Mouse (Mus musculus): ENCODE measurements around the gene Hfe. TPM values are rescaled to one million over a fixed set of nuclear protein-coding genes. Genes with fewer than 3 reads are reported as not detected.
"Not testable (repeated sequence)": the region's sequence is repeated elsewhere in the genome, so short reads cannot be mapped to it uniquely, and the experiment has no call there.

The Hfe gene
- polyA plus RNA-seq, 1 experiment, result 4.4 TPM

DNA sequence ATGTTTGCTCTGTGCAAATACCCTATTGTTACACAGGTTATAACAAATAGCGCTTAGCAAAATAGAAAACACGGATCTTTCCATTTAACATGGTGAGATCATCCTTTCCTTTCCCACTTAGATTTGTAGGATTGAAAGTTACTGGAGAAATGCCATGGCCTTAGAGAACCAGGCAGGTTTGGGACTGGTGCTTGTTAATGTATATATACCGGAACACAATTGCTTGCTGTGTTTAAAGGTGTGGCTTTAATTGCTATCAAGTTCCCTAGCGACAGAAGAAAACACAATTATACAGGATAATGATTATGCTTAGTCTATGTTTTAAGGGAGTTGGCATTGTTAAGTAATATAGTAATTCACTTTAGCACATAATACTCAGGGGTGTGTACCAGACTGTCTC is 23.5 kb downstream of the Hfe start:
- DNase-seq (ENCODE audit: extremely low spot score in 1 of 2, low spot score in 1 of 2), result no peak

DNA sequence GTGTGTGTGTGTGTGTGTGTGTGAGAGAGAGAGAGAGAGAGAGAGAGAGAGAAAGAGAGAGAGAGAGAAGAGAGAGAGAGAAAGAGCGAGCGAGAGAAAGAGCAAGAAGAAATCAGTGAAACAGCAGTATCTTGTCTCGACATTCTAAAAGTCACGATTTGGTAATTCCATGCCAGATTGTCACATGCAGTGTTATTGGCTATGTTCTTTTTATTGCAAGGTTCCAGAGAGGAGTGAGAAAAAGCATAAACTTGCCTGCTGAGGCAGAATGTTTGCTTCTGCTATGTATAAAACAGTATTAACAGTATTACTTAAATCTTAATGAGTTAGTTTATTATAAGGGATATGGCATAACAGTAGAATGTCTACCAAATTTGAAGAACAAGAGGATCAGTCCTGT is 24.7 kb downstream of the Hfe start:
- DNase-seq (ENCODE audit: extremely low spot score in 1 of 2, low spot score in 1 of 2), result peak in 1 of 2 experiments; percentile 32

DNA sequence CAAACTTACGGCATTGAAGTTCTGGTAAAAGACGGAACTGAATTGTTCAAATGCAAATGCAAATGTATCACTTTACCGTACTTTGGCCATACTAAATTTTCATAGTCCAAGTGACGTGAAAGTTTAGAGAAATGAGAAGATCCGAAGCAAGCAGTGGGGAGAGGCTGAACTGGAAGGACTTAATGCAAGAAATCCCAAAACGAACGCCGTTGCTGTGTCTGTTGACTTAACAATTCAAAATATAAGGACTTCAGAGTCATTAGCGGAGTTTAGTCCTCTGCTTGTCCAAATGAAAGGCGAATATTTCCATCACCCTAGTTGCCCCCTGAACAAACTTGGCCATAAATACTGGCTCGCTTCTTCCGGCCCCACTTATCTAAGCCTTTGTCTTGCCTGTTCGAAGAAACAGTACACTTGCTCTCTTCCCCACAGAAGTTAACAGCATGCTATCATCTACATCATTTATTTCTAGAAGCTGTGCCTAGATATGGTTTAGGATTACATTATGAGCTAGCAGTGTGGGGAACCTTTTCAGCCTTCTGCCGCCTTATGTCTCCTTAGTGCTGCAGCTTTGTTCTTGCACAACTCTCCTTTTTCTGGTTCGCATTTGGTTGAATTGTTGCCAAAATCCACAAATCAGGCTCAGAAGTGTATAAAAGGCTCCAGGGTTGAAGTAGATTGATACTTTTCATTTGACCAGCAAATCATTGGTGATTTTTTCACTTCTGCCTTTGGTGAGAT is 25.4 kb downstream of the Hfe start:
- no peak for DNase-seq (ENCODE audit: extremely low spot score in 1 of 2, low spot score in 1 of 2)

DNA sequence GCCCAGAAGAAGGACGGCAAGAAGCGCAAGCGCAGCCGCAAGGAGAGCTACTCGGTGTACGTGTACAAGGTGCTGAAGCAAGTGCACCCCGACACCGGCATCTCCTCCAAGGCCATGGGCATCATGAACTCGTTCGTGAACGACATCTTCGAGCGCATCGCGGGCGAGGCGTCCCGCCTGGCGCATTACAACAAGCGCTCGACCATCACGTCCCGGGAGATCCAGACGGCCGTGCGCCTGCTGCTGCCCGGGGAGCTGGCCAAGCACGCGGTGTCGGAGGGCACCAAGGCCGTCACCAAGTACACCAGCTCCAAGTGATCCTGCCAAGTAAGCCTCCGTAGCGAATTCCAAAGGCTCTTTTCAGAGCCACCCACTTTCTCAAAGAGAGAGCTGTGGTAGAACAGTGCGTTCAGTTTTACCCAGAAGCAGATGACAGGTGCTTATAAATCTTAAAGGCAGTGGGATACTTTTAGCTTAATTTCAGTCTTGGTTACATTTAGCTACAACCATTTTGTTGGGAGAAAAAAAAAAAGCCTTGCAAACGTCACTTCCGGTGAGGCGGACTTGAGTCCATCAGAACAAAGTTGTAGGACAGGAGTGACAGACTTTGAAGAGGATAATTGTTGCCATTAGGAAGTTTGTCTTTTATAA is 26.2 kb downstream of the Hfe start:
- DNase-seq (ENCODE audit: extremely low spot score in 1 of 2, low spot score in 1 of 2), result peak in 1 of 2 experiments; percentile 66

DNA sequence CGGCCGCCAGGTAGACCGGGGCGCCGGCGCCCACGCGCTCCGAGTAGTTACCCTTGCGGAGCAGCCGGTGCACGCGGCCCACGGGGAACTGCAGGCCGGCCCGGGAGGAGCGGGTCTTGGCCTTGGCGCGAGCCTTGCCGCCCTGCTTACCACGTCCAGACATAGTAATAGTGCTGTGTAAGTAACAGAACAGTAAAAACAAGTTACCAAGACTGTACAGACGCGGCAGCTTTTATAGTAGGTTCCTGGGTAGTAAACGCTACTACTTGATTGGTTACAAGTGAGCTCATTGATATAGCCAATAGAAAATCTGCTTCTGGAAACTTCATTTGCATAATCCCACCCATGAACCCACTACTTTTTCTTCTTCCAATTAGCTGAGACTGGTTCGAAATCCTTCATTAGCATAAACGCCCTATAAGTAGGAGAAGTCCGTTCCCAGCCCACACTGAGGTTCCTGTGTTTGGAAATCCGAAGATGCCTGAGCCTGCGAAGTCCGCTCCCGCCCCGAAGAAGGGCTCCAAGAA is 26.8 kb downstream of the Hfe start, which contains the start of the genes Hist1h2ac and Hist1h2bc:
TSS of gene Hist1h2ac (minus strand) at position 194 of the 527 bp plus-strand sequence.
TSS of gene Hist1h2bc (plus strand) at position 445 of the 527 bp plus-strand sequence.
- peak; percentile 93 to 96 for DNase-seq (ENCODE audit: extremely low spot score in 1 of 2, low spot score in 1 of 2)

DNA sequence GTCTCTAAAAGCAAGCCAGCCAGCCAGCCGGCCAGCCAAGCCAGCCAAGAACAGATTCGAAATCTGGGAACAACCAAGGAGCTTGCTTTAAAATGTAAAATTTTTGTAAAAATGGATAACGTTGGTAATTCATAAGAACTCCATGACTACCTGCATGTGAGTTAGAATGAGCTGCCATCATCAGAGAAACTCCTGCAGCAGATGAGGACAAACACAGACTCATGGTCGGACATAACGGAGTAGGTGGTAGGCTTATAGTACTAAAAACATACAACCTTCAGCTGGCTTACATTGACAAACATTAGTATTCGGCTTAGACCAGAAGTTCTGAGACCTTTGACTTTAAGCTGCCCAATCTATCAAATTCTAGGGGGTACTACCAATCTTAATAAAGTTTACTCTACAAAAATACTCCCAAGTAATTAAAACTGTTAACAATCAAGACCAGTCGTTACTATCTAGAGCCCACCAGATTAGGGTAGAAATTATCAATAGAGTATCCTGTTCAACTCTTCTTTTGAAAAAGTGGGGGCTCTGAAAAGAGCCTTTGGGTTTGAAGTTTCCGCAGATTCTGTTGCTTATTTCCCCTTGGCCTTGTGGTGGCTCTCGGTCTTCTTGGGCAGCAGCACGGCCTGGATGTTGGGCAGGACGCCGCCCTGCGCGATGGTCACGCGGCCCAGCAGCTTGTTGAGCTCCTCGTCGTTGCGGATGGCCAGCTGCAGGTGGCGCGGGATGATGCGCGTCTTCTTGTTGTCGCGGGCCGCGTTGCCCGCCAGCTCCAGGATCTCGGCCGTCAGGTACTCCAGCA is 27.5 kb downstream of the Hfe start:
- DNase-seq (ENCODE audit: extremely low spot score in 1 of 2, low spot score in 1 of 2), result not testable (repeated sequence)

DNA sequence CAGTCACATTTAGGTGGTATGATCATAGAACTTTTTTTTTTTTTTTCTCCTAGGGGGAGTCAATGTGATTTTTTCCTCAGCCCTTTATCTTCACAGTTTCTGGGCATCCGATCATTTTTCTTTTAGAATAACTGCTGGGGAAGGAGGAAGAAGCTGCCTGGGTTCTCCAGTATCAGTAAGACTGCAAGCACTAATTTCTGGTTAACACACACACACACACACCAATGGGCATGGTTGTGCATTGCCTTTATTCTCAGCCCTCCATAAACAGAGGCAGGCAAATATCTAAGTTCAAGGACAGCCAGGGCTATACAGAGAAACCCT is 28.1 kb downstream of the Hfe start:
- DNase-seq (ENCODE audit: extremely low spot score in 1 of 2, low spot score in 1 of 2), result no peak

DNA sequence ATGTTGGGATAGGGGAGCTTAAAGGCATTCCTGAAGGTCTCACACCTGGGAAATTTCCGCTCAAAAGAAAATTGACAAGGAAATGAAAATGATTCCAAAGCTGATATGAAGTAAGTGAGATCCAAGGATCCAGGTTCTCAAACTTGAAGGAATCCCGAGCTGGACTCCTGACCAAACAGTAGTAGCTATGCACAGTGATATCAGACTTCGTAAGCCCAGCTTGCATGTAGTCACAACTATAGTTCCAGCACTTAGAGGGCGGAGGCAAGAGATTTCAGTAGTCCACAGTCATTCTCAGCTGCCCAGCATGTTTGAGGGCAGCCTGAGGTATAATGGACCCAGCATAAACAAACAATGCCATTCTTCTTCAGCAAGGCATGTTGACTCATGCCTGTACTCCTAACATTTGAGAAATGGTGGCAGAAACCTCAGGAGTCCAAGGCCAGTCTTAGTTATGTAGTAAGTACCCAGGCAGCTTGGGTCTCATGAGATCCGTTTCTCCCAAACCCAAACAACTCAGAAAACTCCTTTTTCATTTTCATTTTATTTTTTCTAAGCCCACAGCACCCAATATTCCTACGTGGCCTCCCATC is 28.6 kb downstream of the Hfe start:
- DNase-seq (ENCODE audit: extremely low spot score in 1 of 2, low spot score in 1 of 2), result no peak

DNA sequence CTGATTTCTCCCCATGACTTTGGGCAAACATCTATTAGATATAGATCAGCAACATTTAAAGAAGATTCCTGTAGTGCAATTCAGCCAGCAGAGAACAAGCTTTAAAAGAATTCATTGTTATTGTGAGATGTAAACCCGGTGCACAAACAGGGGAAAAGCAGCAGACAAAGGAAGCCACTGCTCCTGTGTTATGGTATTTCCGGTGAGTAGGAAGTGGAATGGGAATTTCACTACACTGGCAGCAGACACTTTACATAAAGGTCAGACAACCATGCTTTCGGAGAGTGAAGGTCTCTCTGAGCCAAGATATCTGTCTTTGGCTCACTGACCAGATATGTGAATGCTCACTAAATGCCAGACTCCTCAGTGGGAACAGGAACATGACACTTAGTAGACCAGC is 48.1 kb downstream of the Hfe start:
- DNase-seq (ENCODE audit: extremely low spot score in 1 of 2, low spot score in 1 of 2), result no peak

DNA sequence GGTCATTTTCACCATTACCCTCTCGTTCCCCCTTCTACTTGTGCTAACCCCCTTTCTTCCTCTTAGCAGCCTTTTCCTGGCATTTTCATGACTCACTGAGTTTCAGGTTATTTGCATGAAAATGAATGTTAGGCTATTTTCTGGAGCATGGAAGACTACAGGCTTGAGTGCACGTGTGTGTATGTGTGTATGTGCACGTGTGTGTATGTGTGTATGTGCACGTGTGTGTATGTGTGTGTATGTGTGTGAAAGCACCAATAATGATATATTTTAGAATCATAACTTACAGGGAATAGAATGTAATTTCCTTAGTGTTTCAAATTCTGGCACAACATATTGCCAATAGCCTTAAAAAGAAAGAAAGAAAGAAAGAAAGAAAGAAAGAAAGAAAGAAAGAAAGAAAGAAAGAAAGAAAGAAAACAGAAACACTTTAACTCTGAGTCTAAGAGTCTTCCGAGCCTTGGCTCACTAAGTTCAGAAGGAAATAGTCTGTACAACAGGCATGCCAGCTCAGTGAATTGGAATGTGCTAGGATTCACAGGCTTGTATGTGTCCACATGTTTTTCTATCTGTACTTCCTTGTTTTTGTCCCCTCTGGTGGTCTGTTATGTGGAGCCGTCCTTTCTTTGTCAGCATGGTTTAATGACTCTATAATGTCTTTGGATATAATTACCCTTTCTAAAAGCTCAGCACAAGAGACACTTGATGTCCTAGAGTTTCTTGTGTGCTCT is 50.9 kb downstream of the Hfe start:
- DNase-seq (ENCODE audit: extremely low spot score in 1 of 2, low spot score in 1 of 2), result no peak

Other genes with a start within 250 kb of the Hfe start
- 0.06 and 0.13 TPM in 2 replicates for gene Btn1a1, start 245.0 kb downstream of the Hfe start, polyA plus RNA-seq (2012; rRNA removed)
- 0.38 and 0.46 TPM in 2 replicates for gene Btn2a2, start 222.0 kb downstream of the Hfe start, polyA plus RNA-seq (2012; rRNA removed)
- gene Hist1h4h, start 179.8 kb downstream of the Hfe start, polyA plus RNA-seq (2012; rRNA removed), result 26.6 and 33.5 TPM in 2 replicates
- gene Hist1h2af, start 176.9 kb downstream of the Hfe start, polyA plus RNA-seq (2012; rRNA removed), result 3.9 and 9.2 TPM in 2 replicates
- gene Hist1h3g, start 175.4 kb downstream of the Hfe start, polyA plus RNA-seq (2012; rRNA removed), result 0.46 and 0.82 TPM in 2 replicates
- 0.15 and 0.44 TPM in 2 replicates for gene Hist1h2bh, start 167.5 kb downstream of the Hfe start, polyA plus RNA-seq (2012; rRNA removed)
- gene Hist1h3f, start 166.8 kb downstream of the Hfe start, polyA plus RNA-seq (2012; rRNA removed), result 0.22 and 0.59 TPM in 2 replicates
- gene Hist1h4f, start 159.2 kb downstream of the Hfe start, polyA plus RNA-seq (2012; rRNA removed), result 2.8 and 3.7 TPM in 2 replicates
- gene Hist1h1d, start 157.6 kb downstream of the Hfe start, polyA plus RNA-seq (2012; rRNA removed), result 0.14 and 0.19 TPM in 2 replicates
- gene Hist1h3e, start 148.5 kb downstream of the Hfe start, polyA plus RNA-seq (2012; rRNA removed), result 2.2 and 3.3 TPM in 2 replicates
- gene Hist1h2ae, start 139.6 kb downstream of the Hfe start, polyA plus RNA-seq (2012; rRNA removed), result 0.56 and 1.7 TPM in 2 replicates
- 9.7 and 10.4 TPM in 2 replicates for gene Hist1h2bg, start 139.5 kb downstream of the Hfe start, polyA plus RNA-seq (2012; rRNA removed)
- gene Hist1h2bf, start 136.7 kb downstream of the Hfe start, polyA plus RNA-seq (2012; rRNA removed), result 0.80 and 1.6 TPM in 2 replicates
- 1.6 and 1.9 TPM in 2 replicates for gene Hist1h2ad, start 136.5 kb downstream of the Hfe start, polyA plus RNA-seq (2012; rRNA removed)
- gene Hist1h3d, start 135.1 kb downstream of the Hfe start, polyA plus RNA-seq (2012; rRNA removed), result 2.8 and 3.4 TPM in 2 replicates
- 3.4 and 4.3 TPM in 2 replicates for gene Hist1h4d, start 129.3 kb downstream of the Hfe start, polyA plus RNA-seq (2012; rRNA removed)
- 4.3 and 4.7 TPM in 2 replicates for gene Hist1h2be, start 89.7 kb downstream of the Hfe start, polyA plus RNA-seq (2012; rRNA removed)
- gene Hist1h1e, start 88.3 kb downstream of the Hfe start, polyA plus RNA-seq (2012; rRNA removed), result 2.8 and 3.3 TPM in 2 replicates
- 1.7 and 2.1 TPM in 2 replicates for gene Hist1h2ac, start 26.9 kb downstream of the Hfe start, polyA plus RNA-seq (2012; rRNA removed)
- gene Hist1h2bc, start 26.7 kb downstream of the Hfe start, polyA plus RNA-seq (2012; rRNA removed), result 154 and 172 TPM in 2 replicates
- not detected in 2 replicates for gene Hist1h1t, start 15.0 kb downstream of the Hfe start, polyA plus RNA-seq (2012; rRNA removed)
- 3.1 and 3.3 TPM in 2 replicates for gene Hist1h4c, start 12.4 kb downstream of the Hfe start, polyA plus RNA-seq (2012; rRNA removed)
- 40.7 and 52.1 TPM in 2 replicates for gene Hist1h1c, start 28.0 kb upstream of the Hfe start, polyA plus RNA-seq (2012; rRNA removed)
- gene Hist1h3c, start 34.7 kb upstream of the Hfe start, polyA plus RNA-seq (2012; rRNA removed), result 0.24 and 0.46 TPM in 2 replicates
- 0.74 and 1.3 TPM in 2 replicates for gene Hist1h2bb, start 35.9 kb upstream of the Hfe start, polyA plus RNA-seq (2012; rRNA removed)
- gene Hist1h2ab, start 40.3 kb upstream of the Hfe start, polyA plus RNA-seq (2012; rRNA removed), result 0.82 and 2.8 TPM in 2 replicates
- gene Hist1h3b, start 41.4 kb upstream of the Hfe start, polyA plus RNA-seq (2012; rRNA removed), result 0.76 and 1.1 TPM in 2 replicates
- 2.9 and 4.5 TPM in 2 replicates for gene Hist1h4b, start 46.2 kb upstream of the Hfe start, polyA plus RNA-seq (2012; rRNA removed)
- 3.8 and 4.6 TPM in 2 replicates for gene Hist1h4a, start 50.4 kb upstream of the Hfe start, polyA plus RNA-seq (2012; rRNA removed)
- gene Hist1h3a, start 51.5 kb upstream of the Hfe start, polyA plus RNA-seq (2012; rRNA removed), result 0.86 and 1.2 TPM in 2 replicates
- gene Hist1h1a, start 52.8 kb upstream of the Hfe start, polyA plus RNA-seq (2012; rRNA removed), result 0.36 and 0.58 TPM in 2 replicates
- gene Trim38, start 59.1 kb upstream of the Hfe start, polyA plus RNA-seq (2012; rRNA removed), result 0.24 and 0.40 TPM in 2 replicates
- gene Slc17a2, start 96.1 kb upstream of the Hfe start, polyA plus RNA-seq (2012; rRNA removed), result 0.02 and 0.04 TPM in 2 replicates
- not detected in 2 replicates for gene Slc17a3, start 128.6 kb upstream of the Hfe start, polyA plus RNA-seq (2012; rRNA removed)
- gene Slc17a1, start 156.9 kb upstream of the Hfe start, polyA plus RNA-seq (2012; rRNA removed), result not detected in 2 replicates
- not detected in 2 replicates for gene Slc17a4, start 204.2 kb upstream of the Hfe start, polyA plus RNA-seq (2012; rRNA removed)
- gene Hist1h2ba, start 223.3 kb upstream of the Hfe start, polyA plus RNA-seq (2012; rRNA removed), result not detected in 2 replicates
- gene Hist1h2aa, start 223.6 kb upstream of the Hfe start, polyA plus RNA-seq (2012; rRNA removed), result not detected in 2 replicates

Data from frontal cortex, adult 2 months (tissue).